Mouse (Mus musculus) E14TG2a.4 (cell line): ENCODE measurements at regions not wholly inside any gene's neighbourhood (a gene's known extent, or its start where the extent isn't known, plus 50 kb on each side); places are given as distances from the start of the nearest gene placed in this dataset.

Experiments
- H3K27me3 ChIP-seq: 2 replicates; pipeline ENCODE4 v1.6.1; 2014; ENCODE audit warnings: low read length, control low read depth; ENCODE audit not compliant: insufficient read depth
- H3K36me3 ChIP-seq: 2 replicates; pipeline ENCODE4 v1.6.1; 2014; ENCODE audit warnings: low read length, control low read depth; ENCODE audit not compliant: insufficient read depth
- H3K4me1 ChIP-seq: replicated peaks from 2 replicates; pipeline ENCODE4 v1.6.1; 2014; ENCODE audit warnings: low read depth, low read length, control low read depth
- H3K4me3 ChIP-seq: replicated peaks from 2 replicates; pipeline ENCODE4 v1.5.1; 2014; ENCODE audit warnings: mild to moderate bottlenecking, low read length
- H3K9me3 ChIP-seq: 2 replicates; pipeline ENCODE4 v1.6.1; 2014; ENCODE audit warnings: low read length, control low read depth
- CTCF ChIP-seq: conservative IDR thresholded peaks from 2 replicates; pipeline ENCODE4 v1.5.1; 2014; ENCODE audit warnings: low read length
- NANOG ChIP-seq: IDR thresholded peaks from 2 replicates; pipeline ENCODE4 v1.6.1; 2014; ENCODE audit warnings: borderline replicate concordance, low read length, mixed read lengths
- POU5F1 ChIP-seq: IDR thresholded peaks from 2 replicates; pipeline ENCODE4 v1.6.1; 2014; ENCODE audit warnings: low read length, borderline replicate concordance

GRCm38 (mm10) chr8:26298066-26298804 lies 178.9 kb downstream of the Gm45692 start:
- Histone ChIP-seq H3K4me3 (no peak overlapping the region), H3K27me3 (peaks cover 10% of the 10 kb centered on the region; the same call in 1 of the 2 replicates), H3K9me3 (no peaks in the 10 kb centered on the region), H3K36me3 (no peaks in the 10 kb centered on the region), H3K4me1 (no peaks in the 10 kb centered on the region)
- TF ChIP-seq CTCF, result no peak
- TF ChIP-seq NANOG, result no peak
- no peak for TF ChIP-seq POU5F1

- Histone ChIP-seq H3K9me3 (no peaks in the 10 kb centered on the region), H3K36me3 (no peaks in the 10 kb centered on the region), H3K27me3 (peaks cover 7% of the 10 kb centered on the region; the same call in 1 of the 2 replicates), H3K4me1 (no peaks in the 10 kb centered on the region), H3K4me3 (no peak overlapping the region)
- TF ChIP-seq POU5F1, result no peak
- no peak for TF ChIP-seq NANOG
These were observed 180.9 kb downstream of the Gm45692 start for GRCm38 (mm10) chr8:26300246-26300645.

GRCm38 (mm10) chr8:26301961-26302360 lies 182.6 kb downstream of the Gm45692 start:
- H3K36me3 ChIP-seq, result no peaks in the 10 kb centered on the region
- TF ChIP-seq CTCF (no peak), NANOG (no peak), POU5F1 (no peak)
- no peaks in the 10 kb centered on the region for H3K4me1 ChIP-seq
- no peaks in the 10 kb centered on the region for H3K9me3 ChIP-seq
- H3K4me3 ChIP-seq, result no peak overlapping the region
- H3K27me3 ChIP-seq, result peaks cover 7% of the 10 kb centered on the region; the same call in 1 of the 2 replicates

GRCm38 (mm10) chr8:26304566-26304965 lies 185.2 kb downstream of the Gm45692 start:
- Histone ChIP-seq H3K27me3 (peaks cover 7% of the 10 kb centered on the region; the same call in 1 of the 2 replicates), H3K4me1 (no peaks in the 10 kb centered on the region), H3K9me3 (no peaks in the 10 kb centered on the region), H3K4me3 (no peak overlapping the region), H3K36me3 (no peaks in the 10 kb centered on the region)
- no peak for TF ChIP-seq POU5F1
- no peak for TF ChIP-seq CTCF
- no peak for TF ChIP-seq NANOG

GRCm38 (mm10) chr8:26305061-26305879 lies 185.9 kb downstream of the Gm45692 start:
- Histone ChIP-seq H3K4me1 (no peaks in the 10 kb centered on the region), H3K9me3 (no peaks in the 10 kb centered on the region), H3K36me3 (no peaks in the 10 kb centered on the region), H3K27me3 (peaks cover 5% of the 10 kb centered on the region; the same call in 1 of the 2 replicates), H3K4me3 (no peak overlapping the region)
- no peak for TF ChIP-seq POU5F1
- TF ChIP-seq NANOG, result no peak
- no peak for TF ChIP-seq CTCF

GRCm38 (mm10) chr8:26308121-26308641 lies 188.8 kb downstream of the Gm45692 start:
- no peak for TF ChIP-seq CTCF
- no peak for TF ChIP-seq NANOG
- TF ChIP-seq POU5F1, result no peak
- no peaks in the 10 kb centered on the region for H3K4me1 ChIP-seq
- no peak overlapping the region for H3K4me3 ChIP-seq
- no peaks in the 10 kb centered on the region for H3K27me3 ChIP-seq
- H3K9me3 ChIP-seq, result no peaks in the 10 kb centered on the region
- no peaks in the 10 kb centered on the region for H3K36me3 ChIP-seq

- Histone ChIP-seq H3K4me1 (no peaks in the 10 kb centered on the region), H3K4me3 (no peak overlapping the region), H3K9me3 (no peaks in the 10 kb centered on the region), H3K36me3 (no peaks in the 10 kb centered on the region), H3K27me3 (no peaks in the 10 kb centered on the region)
- no peak for TF ChIP-seq NANOG
- TF ChIP-seq POU5F1, result no peak
- no peak for TF ChIP-seq CTCF
These were observed 190.4 kb downstream of the Gm45692 start for GRCm38 (mm10) chr8:26309764-26310163.

GRCm38 (mm10) chr8:26323606-26324350 lies 204.4 kb downstream of the Gm45692 start:
- H3K4me1 ChIP-seq, result no peaks in the 10 kb centered on the region
- peaks cover 5% of the 10 kb centered on the region; the same call in 1 of the 2 replicates for H3K9me3 ChIP-seq
- TF ChIP-seq CTCF (no peak), POU5F1 (no peak), NANOG (no peak)
- no peak overlapping the region for H3K4me3 ChIP-seq
- no peaks in the 10 kb centered on the region for H3K36me3 ChIP-seq
- no peaks in the 10 kb centered on the region for H3K27me3 ChIP-seq
